Mouse (Mus musculus) midbrain, embryonic 15.5 days (tissue): Measurements from ENCODE around the gene Atp8a1. TPM values are rescaled to one million over a fixed set of nuclear protein-coding genes. Genes with fewer than 3 reads are reported as not detected.

Source experiments
- ATAC-seq: fragments of 200-750 bp; cut with Nextera tagmentation; replicated peaks from 2 replicates; pipeline ENCODE4 v1.8.0; 2017; ENCODE audit warnings: moderate TSS enrichment
- H3K27ac ChIP-seq: fragments of 300-500 bp; sonication (generic); 2 replicates; pipeline ENCODE4 v1.5.1; 2015; ENCODE audit warnings: mild to moderate bottlenecking, inconsistent platforms
- H3K27me3 ChIP-seq: fragments of 300-500 bp; sonication (generic); replicated peaks from 2 replicates; pipeline ENCODE4 v1.6.1; 2015; ENCODE audit warnings: inconsistent platforms
- H3K36me3 ChIP-seq: fragments of 300-500 bp; sonication (generic); replicated peaks from 2 replicates; pipeline ENCODE4 v1.6.1; 2015; ENCODE audit warnings: inconsistent platforms
- H3K4me1 ChIP-seq: fragments of 300-500 bp; sonication (generic); 2 replicates; pipeline ENCODE4 v1.6.1; 2015; ENCODE audit warnings: inconsistent platforms
- H3K4me2 ChIP-seq: fragments of 300-500 bp; sonication (generic); 2 replicates; pipeline ENCODE4 v1.6.1; 2015; ENCODE audit warnings: inconsistent platforms, mild to moderate bottlenecking, moderate library complexity
- H3K4me3 ChIP-seq: fragments of 300-500 bp; sonication (generic); 2 replicates; pipeline ENCODE4 v1.5.1; 2015; ENCODE audit warnings: mild to moderate bottlenecking, inconsistent platforms
- H3K9ac ChIP-seq: fragments of 300-500 bp; sonication (generic); 2 replicates; pipeline ENCODE4 v1.6.1; 2015; ENCODE audit warnings: mild to moderate bottlenecking, inconsistent platforms
- H3K9me3 ChIP-seq: fragments of 300-500 bp; sonication (generic); 2 replicates; pipeline ENCODE4 v1.6.1; 2016; ENCODE audit warnings: inconsistent platforms
- WGBS: fragments of 180-500 bp; shearing (Covaris S2); methylation state at CpG from one replicate; pipeline ENCODE4 v1.1.7; 2015; ENCODE audit warnings: mixed read lengths; 5-methylcytosine and 5-hydroxymethylcytosine counted together
- polyA plus RNA-seq: library from polyadenylated mRNA; unstranded; fragments of >200 nt; fragmentation: Nextera tagmentation; extraction: Ambion mirVana; gene quantifications from 2 replicates; pipeline ENCODE4 v1.2.1, GENCODE M21; 2015

Gene Atp8a1
- polyA plus RNA-seq, 1 experiment from 2014 or later: 53.6 TPM

DNA sequence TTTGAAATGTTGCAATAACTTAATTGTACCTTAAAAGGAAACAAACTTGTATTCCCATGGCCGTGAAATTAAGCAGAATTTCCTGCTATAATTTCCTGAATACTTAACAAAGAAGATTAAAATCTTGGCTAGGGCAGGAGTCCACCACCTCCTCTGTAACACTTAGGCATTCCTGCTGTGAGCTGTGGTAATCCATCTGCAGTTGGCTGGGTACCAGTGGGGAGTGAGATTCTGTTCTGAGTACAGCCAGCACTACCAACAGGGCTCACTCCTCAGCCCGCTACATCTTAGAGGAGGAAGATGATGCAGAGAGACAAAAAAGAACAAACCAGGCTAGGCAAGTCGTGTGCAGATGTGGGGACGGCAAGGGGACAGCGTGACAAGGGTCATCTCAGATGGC, 192.7 kb downstream of the Atp8a1 start:
- Histone ChIP-seq H3K9me3 (no peaks in the 10 kb centered on the region), H3K36me3 (0 out of 2 replicates have a peak, but pooled peaks cover 3% of the 10 kb centered on the region), H3K4me1 (peaks cover 3% of the 10 kb centered on the region; the same call in 1 of the 2 replicates), H3K9ac (no peak overlapping the region), H3K27me3 (peaks cover 70% of the 10 kb centered on the region), H3K4me3 (no peak overlapping the region), H3K4me2 (no peak overlapping the region), H3K27ac (no peak overlapping the region)
- no peak for ATAC-seq
- WGBS: 46% methylated on average over 5 of the region's 5 CpGs

- ATAC-seq: no peak
- Histone ChIP-seq H3K4me1 (peaks cover 3% of the 10 kb centered on the region; the same call in 1 of the 2 replicates), H3K9ac (no peak overlapping the region), H3K9me3 (no peaks in the 10 kb centered on the region), H3K36me3 (0 out of 2 replicates have a peak, but pooled peaks cover 3% of the 10 kb centered on the region), H3K27ac (no peak overlapping the region), H3K4me3 (no peak overlapping the region), H3K27me3 (peaks cover 69% of the 10 kb centered on the region), H3K4me2 (no peak overlapping the region)
- 96% methylated on average over 3 of the region's 3 CpGs for WGBS
These were observed 193.7 kb downstream of the Atp8a1 start for GRCm38 (mm10) chr5:67653543-67653942.

DNA sequence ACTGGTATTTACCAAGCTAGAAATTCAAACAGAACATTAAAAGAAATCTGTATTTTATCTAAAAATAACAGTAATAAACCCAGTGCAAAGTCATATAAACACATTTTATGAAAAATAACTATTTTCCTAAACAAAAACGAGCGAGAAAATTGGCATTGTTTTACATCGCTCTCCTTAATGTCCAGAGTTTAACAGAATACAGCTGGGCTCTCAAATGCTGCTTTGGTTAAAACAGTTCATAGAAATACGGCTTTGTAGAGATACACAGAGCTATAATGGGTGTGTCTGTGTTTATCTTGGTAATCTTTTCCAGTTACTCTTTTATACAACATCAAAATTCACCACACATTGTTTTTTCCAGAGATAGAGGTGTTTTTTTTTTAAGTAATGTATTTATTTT, 194.8 kb downstream of the Atp8a1 start:
- WGBS: 89% methylated on average over 4 of the region's 4 CpGs
- Histone ChIP-seq H3K4me3 (no peak overlapping the region), H3K4me2 (no peak overlapping the region), H3K36me3 (peaks cover 3% of the 10 kb centered on the region; the same call in 1 of the 2 replicates), H3K9me3 (no peaks in the 10 kb centered on the region), H3K9ac (no peak overlapping the region), H3K4me1 (peaks cover 3% of the 10 kb centered on the region; the same call in 1 of the 2 replicates), H3K27ac (no peak overlapping the region), H3K27me3 (peaks cover 75% of the 10 kb centered on the region)
- no peak for ATAC-seq

DNA sequence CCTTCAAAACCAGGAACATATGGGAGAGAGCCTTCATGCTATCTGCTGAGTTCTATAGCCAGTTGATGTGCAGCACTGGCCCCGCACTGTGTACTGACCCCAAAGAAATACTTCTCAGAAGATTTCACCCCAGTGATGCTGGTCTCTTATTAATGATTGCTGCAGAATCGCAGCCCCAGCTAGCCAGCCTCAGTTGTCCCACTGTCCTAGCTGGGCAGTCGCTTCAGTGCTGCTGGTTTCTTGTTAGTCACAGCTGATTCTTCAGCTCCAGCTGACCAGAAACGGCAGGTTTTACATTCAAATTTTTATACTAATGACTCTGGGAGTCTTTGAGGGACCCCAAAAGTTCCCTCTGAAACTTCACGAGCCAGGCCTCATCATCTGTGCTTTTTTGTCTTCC, 197.2 kb downstream of the Atp8a1 start:
- Histone ChIP-seq H3K9me3 (no peaks in the 10 kb centered on the region), H3K27me3 (peaks cover 72% of the 10 kb centered on the region), H3K4me3 (no peak overlapping the region), H3K27ac (no peak overlapping the region), H3K36me3 (peaks cover 3% of the 10 kb centered on the region; the same call in 1 of the 2 replicates), H3K9ac (no peak overlapping the region), H3K4me2 (no peak overlapping the region), H3K4me1 (no peaks in the 10 kb centered on the region)
- no peak for ATAC-seq
- WGBS: 97% methylated on average over 5 of the region's 5 CpGs

- 87% methylated on average over 4 of the region's 4 CpGs for WGBS
- Histone ChIP-seq H3K36me3 (peaks cover 3% of the 10 kb centered on the region; the same call in 1 of the 2 replicates), H3K4me2 (no peak overlapping the region), H3K27me3 (peaks cover 72% of the 10 kb centered on the region), H3K9me3 (no peaks in the 10 kb centered on the region), H3K27ac (no peak overlapping the region), H3K9ac (no peak overlapping the region), H3K4me1 (no peaks in the 10 kb centered on the region), H3K4me3 (no peak overlapping the region)
- no peak for ATAC-seq
These were observed 198.1 kb downstream of the Atp8a1 start for GRCm38 (mm10) chr5:67649156-67649555.

- no peaks in the 10 kb centered on the region for H3K4me1 ChIP-seq
- H3K36me3 ChIP-seq: no peaks in the 10 kb centered on the region; the same call in 1 of the 2 replicates
These were observed 199.7 kb downstream of the Atp8a1 start for GRCm38 (mm10) chr5:67647568-67647967.

GRCm38 (mm10) chr5:67646756-67647529, 200.3 kb downstream of the Atp8a1 start:
- Histone ChIP-seq H3K27ac (no peak overlapping the region), H3K4me1 (no peaks in the 10 kb centered on the region), H3K9ac (no peak overlapping the region), H3K4me3 (no peak overlapping the region), H3K36me3 (no peaks in the 10 kb centered on the region; the same call in 1 of the 2 replicates), H3K4me2 (no peak overlapping the region), H3K9me3 (no peaks in the 10 kb centered on the region), H3K27me3 (peaks cover 67% of the 10 kb centered on the region)
- WGBS: 89% methylated on average over 20 of the region's 20 CpGs
- no peak for ATAC-seq

More at GRCm38 (mm10) chr5:67647568-67647967, 199.7 kb downstream of the Atp8a1 start:
- peaks cover 66% of the 10 kb centered on the region for H3K27me3 ChIP-seq
- no peak overlapping the region for H3K4me2 ChIP-seq
- 81% methylated on average over 21 of the region's 21 CpGs for WGBS
- no peak for ATAC-seq
- no peak overlapping the region for H3K4me3 ChIP-seq
- no peaks in the 10 kb centered on the region for H3K9me3 ChIP-seq
- H3K9ac ChIP-seq: no peak overlapping the region
- H3K27ac ChIP-seq: no peak overlapping the region

DNA sequence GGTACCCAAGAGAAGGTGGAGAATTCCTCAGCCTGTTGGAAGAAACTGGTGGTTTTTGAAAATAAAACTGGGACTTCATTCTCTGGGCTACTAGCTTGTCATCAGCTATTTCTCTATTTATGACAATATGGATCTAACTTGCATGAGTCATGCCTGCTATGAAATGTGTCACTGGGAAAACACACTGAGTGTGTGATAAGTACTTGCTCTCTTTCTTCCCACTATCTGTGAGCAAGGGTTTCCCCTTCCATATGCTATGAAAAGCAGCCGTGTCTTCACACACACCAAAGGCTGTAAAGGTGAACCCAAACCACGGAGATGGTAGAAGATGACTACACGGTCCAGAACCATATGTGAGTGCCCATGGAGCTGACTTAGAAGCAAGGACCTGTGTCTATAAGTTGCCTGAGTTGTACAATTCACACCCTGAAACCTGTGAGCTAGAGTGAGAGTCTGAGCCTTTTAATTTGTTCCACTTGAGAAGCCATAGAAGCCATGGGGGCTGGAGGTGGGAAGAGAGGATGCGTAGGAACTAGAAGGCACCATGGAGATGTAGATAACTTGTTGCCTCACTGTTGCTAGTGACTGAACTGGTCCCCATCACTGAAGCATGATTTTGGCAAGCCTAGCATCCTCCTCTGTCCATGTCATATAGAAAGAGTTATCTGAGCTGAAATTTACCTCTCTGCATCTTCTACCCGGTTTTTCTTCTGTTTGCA, 203.5 kb downstream of the Atp8a1 start:
- Histone ChIP-seq H3K4me3 (no peak overlapping the region), H3K36me3 (no peaks in the 10 kb centered on the region; the same call in 1 of the 2 replicates), H3K27me3 (peaks cover 55% of the 10 kb centered on the region), H3K27ac (no peak overlapping the region), H3K9me3 (no peaks in the 10 kb centered on the region), H3K4me1 (no peaks in the 10 kb centered on the region), H3K4me2 (no peak overlapping the region), H3K9ac (no peak overlapping the region)
- 91% methylated on average over 5 of the region's 5 CpGs for WGBS
- ATAC-seq: no peak

DNA sequence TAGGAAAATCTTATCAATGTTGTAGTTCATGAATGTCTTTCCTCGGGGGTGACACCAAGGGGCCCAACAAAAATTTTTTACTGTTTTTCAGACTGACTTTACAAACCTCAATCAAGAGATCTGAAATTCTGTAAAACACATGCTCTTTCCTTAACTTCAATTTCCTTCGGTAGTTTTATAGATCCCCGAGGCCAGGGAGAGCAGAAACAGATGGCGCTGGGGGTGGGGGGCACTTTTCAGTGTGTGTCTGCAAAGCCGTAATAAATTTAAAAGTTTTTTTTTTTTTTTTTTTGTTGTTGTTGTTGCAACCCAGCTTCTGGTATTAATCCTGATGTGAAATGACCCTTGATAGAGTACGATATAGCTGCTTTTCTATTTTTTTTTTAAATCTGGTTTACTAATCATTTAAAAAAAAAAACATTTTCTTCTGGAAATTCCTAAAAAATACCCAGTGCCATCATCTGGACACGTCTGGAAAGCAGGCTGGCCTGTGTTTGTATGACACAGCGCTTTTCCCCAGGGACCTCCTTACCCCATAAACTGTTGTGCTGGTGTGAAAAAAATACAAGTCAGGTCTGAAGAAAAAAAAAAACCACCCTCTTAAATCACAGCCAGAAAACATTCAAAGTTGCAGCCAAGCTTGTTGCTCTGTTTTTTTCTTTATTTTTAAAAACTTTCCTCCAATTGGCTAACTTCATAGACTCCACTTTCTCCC, 205.7 kb downstream of the Atp8a1 start:
- H3K4me2 ChIP-seq: no peak overlapping the region
- H3K36me3 ChIP-seq: 0 out of 2 replicates have a peak, but pooled peaks cover 4% of the 10 kb centered on the region
- no peak overlapping the region for H3K9ac ChIP-seq
- H3K27me3 ChIP-seq: peaks cover 63% of the 10 kb centered on the region
- no peak overlapping the region for H3K27ac ChIP-seq
- WGBS: 84% methylated on average over 8 of the region's 8 CpGs
- H3K4me3 ChIP-seq: no peak overlapping the region
- no peaks in the 10 kb centered on the region for H3K9me3 ChIP-seq
- H3K4me1 ChIP-seq: no peaks in the 10 kb centered on the region
- ATAC-seq: no peak

DNA sequence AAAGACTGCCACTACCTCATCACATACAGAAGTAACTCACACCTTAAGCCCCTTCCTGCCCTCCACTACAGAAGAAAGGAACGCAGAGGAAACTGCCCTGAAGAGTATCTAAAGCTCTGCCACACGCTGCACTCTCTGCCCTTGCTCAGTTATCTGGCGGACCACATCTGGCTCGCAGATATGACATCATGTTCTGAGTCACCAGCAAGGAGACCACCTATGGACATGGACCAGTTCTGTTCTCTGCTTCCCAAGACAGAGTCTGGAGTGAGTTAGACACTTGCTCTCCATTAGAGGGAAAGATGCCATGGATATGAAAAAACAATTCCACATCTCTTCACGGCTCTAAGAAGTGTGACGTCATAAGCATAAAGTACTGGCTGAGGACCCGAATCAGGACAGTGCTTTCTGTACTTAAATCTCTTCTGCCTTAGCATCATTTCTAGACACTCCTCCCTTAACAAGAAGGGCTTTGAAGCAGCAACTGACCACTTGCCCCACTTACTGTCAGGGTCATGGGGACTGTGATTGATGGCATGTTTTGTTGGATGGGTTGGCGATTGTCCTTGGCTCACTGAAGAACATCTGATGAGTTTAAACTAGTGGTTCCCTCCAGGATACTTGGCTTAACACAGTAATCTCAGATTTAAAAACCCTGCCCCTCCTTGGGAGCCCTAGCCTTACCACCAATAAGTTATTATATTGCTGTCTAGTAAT, 206.5 kb downstream of the Atp8a1 start:
- H3K36me3 ChIP-seq: 0 out of 2 replicates have a peak, but pooled peaks cover 4% of the 10 kb centered on the region
- H3K9me3 ChIP-seq: no peaks in the 10 kb centered on the region
- H3K4me1 ChIP-seq: no peaks in the 10 kb centered on the region
- peaks cover 71% of the 10 kb centered on the region for H3K27me3 ChIP-seq
- ATAC-seq: no peak
- no peak overlapping the region for H3K9ac ChIP-seq
- 89% methylated on average over 8 of the region's 8 CpGs for WGBS
- no peak overlapping the region for H3K27ac ChIP-seq
- H3K4me3 ChIP-seq: no peak overlapping the region
- H3K4me2 ChIP-seq: no peak overlapping the region

- no peaks in the 10 kb centered on the region for H3K9me3 ChIP-seq
- no peak overlapping the region for H3K9ac ChIP-seq
- H3K4me3 ChIP-seq: no peak overlapping the region
- no peak overlapping the region for H3K4me2 ChIP-seq
- H3K27me3 ChIP-seq: peaks cover 51% of the 10 kb centered on the region
- 0 out of 2 replicates have a peak overlapping the region, but pooled peaks have one; percentile 5 for H3K27ac ChIP-seq
- H3K36me3 ChIP-seq: 0 out of 2 replicates have a peak, but pooled peaks cover 4% of the 10 kb centered on the region
- WGBS: 2% methylated on average over 3 of the region's 3 CpGs
- peaks cover 13% of the 10 kb centered on the region for H3K4me1 ChIP-seq
- ATAC-seq: peak; percentile 48
These were observed 212.9 kb downstream of the Atp8a1 start for GRCm38 (mm10) chr5:67634339-67634738.
